Mouse (Mus musculus): ENCODE measurements around the gene Smg6. TPM values are rescaled to one million over a fixed set of nuclear protein-coding genes. Genes with fewer than 3 reads are reported as not detected.
A peak's percentile ranks its signal among the peaks of the same experiment; 100 is the strongest.

The Smg6 gene
- polyA plus RNA-seq, 1 experiment from 2014 or later, result 21.0 TPM

DNA sequence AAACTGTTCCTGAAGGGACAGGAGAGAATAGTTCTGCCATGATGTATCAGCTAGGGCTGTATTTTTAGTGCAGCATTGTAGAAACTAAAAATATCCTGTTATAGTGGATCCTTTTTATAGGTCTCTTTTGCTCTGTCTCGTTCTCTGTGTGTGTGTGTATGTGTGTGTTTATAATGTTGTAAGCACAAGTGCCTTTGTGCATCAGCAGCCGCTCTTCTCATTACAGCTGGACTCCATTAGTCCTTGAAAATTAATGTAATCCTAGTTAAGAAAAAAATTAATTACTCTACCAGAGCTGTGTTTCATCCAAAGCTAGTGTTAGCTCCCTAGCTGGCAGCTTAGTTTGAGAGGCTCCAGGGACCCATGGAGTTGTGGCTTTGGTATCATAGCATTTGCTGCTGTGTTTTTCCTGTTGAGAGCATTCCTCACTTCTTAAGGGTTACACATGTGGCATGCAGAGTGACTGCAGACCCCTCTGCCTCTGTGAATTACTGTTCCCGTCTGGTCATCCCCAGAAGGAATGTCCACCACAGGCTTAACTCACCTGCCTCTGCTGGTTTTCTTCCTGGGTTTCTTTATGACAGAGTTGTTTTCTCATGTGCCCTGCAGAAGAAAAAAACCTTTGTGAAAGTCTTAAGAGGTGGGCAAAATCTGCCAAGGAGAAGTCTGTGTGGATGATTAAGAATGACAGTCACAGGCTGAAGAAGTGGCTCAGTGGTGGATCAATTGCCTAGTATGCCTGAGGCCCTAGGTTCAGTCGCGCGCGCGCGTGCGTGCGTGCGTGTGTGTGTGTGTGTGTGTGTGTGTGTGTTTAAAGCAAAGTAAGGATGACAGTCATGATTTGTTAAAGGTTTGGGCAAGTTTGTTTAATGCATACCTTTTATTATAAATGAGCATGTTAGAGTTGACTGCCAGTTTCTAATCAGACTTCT is 88.4 kb downstream of the Smg6 start:
- Histone ChIP-seq H3K4me1 (peaks cover 57% of the 10 kb centered on the region), H3K4me3 (no peak overlapping the region), H3K9me3 (no peaks in the 10 kb centered on the region), H3K27me3 (replicated peaks; ENCODE audit: low read depth, poor library complexity, severe bottlenecking) (no peaks in the 10 kb centered on the region), H3K27ac (replicated peaks) (peak overlapping the region; percentile 76), H3K36me3 (replicated peaks) (no peaks in the 10 kb centered on the region)
- 59% methylated on average over 12 of the region's 12 CpGs for WGBS
- DNase-seq (ENCODE audit: low spot score), result peak; percentile 50

DNA sequence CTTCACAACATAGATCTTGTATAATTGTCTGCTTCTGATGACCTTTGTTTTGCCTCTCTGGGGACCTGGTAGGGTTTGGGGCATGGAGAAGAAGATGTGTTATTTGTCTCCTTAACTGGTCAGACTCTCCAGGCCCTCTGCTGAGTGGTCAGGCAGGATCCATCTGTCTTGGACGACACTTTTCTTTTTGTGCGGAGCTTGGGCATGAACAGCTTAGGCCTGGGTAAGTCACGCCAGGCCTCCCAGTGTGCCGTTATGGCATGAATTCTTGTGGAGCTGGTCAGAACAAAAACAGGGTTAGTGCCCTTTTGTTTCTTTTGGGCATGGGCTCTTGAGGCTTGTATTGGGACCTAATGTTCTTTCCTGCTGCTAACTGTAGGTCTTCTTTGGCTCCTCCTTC is 89.2 kb downstream of the Smg6 start:
- peak overlapping the region; percentile 76; the same call in 1 of the 2 replicates for H3K27ac ChIP-seq (replicated peaks)

GRCm38 (mm10) chr11:75015453-75015871 is 89.8 kb downstream of the Smg6 start:
- DNase-seq (ENCODE audit: low spot score), result no peak

More for the DNA sequence above, 89.2 kb downstream of the Smg6 start:
- Histone ChIP-seq H3K9me3 (no peaks in the 10 kb centered on the region), H3K27me3 (replicated peaks; ENCODE audit: low read depth, poor library complexity, severe bottlenecking) (no peaks in the 10 kb centered on the region), H3K36me3 (replicated peaks) (no peaks in the 10 kb centered on the region), H3K4me3 (no peak overlapping the region), H3K4me1 (peaks cover 57% of the 10 kb centered on the region)
- 64% methylated on average over 4 of the region's 4 CpGs for WGBS
- DNase-seq (ENCODE audit: low spot score), result no peak

DNA sequence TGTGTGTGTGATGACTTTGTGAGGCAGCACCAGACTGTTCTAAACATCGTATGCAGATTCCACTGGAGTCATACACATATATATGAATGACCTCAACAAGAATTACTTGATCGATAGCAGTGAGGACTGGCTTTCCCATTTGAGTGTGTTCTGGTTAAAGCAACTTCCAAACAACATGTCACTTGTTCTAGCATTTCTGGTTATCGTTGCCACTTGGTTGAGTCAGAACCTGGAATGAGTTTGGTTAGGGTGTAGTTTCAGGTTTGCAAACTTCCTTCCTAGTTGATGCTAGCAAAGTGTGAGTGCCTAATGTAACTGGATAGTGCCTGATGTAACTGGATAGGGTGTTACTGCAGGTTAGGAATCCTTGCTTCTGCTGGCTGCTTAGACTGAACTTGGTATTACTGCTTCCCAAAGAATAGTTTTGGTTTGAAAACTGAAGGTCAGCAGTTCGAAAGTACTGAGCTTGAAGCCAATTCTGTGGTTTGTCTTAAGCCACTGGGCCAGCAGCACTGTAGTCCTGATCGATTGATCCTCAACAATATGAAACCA is 90.8 kb downstream of the Smg6 start:
- Histone ChIP-seq H3K36me3 (replicated peaks) (0 out of 2 replicates have a peak, but pooled peaks cover 2% of the 10 kb centered on the region), H3K9me3 (no peaks in the 10 kb centered on the region), H3K4me3 (no peak overlapping the region), H3K4me1 (peaks cover 57% of the 10 kb centered on the region), H3K27ac (replicated peaks) (no peak overlapping the region), H3K27me3 (replicated peaks; ENCODE audit: low read depth, poor library complexity, severe bottlenecking) (no peaks in the 10 kb centered on the region)
- 83% methylated on average over 5 of the region's 5 CpGs for WGBS
- peak; percentile 9 for DNase-seq (ENCODE audit: low spot score)

More at GRCm38 (mm10) chr11:75015453-75015871, 89.8 kb downstream of the Smg6 start:
- Histone ChIP-seq H3K27me3 (replicated peaks; ENCODE audit: low read depth, poor library complexity, severe bottlenecking) (no peaks in the 10 kb centered on the region), H3K27ac (replicated peaks) (peak overlapping the region; percentile 8; the same call in 1 of the 2 replicates), H3K36me3 (replicated peaks) (0 out of 2 replicates have a peak, but pooled peaks cover 2% of the 10 kb centered on the region), H3K4me1 (peaks cover 57% of the 10 kb centered on the region), H3K9me3 (no peaks in the 10 kb centered on the region), H3K4me3 (no peak overlapping the region)
- WGBS, result 73% methylated on average over 7 of the region's 7 CpGs

DNA sequence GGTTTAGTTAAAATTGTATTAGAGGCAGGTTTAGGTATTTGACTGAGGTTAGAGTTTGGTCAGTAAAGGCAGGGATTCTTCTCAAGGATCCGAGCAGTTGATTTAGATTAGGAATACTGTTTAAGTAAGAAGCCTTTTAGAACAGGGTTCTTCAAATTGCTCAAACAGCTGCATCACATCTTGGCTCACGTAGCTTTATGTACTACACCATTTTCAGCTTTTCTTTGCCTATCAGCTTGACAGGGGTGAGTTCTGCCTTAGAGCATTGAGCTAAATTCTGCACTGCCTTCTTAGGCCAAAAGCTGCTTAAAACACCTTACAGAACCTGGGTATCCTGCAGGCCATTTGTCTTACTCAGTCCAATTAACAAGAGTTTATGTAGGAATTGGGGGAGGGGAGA is 92.2 kb downstream of the Smg6 start:
- peaks cover 46% of the 10 kb centered on the region for H3K4me1 ChIP-seq
- no peak overlapping the region for H3K27ac ChIP-seq (replicated peaks)
- DNase-seq (ENCODE audit: low spot score), result no peak
- H3K36me3 ChIP-seq (replicated peaks), result 0 out of 2 replicates have a peak, but pooled peaks cover 5% of the 10 kb centered on the region
- no peaks in the 10 kb centered on the region for H3K27me3 ChIP-seq (replicated peaks; ENCODE audit: low read depth, poor library complexity, severe bottlenecking)
- H3K4me3 ChIP-seq, result no peak overlapping the region
- 88% methylated on average over 2 of the region's 2 CpGs for WGBS
- no peaks in the 10 kb centered on the region for H3K9me3 ChIP-seq

DNA sequence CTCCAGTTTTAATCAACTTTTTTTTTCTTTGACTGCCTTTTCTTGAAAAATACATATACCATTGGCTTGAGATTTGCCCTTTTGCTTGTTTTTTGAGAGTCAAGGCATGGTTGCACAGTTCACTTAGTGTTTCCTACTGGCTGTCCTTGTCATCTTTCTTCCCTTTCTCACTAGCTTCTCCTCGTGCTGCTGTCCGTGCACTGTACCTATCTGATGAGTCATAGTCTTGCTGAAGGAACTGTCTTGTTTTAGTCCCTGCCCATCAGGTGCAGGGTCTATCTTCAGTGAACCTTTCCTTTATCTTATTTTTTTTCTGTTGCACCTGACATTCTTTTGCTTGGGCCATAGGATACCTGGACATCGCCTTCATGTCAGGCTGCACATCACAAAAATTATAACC is 101.4 kb downstream of the Smg6 start:
- WGBS, result 90% methylated on average over 3 of the region's 3 CpGs
- no peaks in the 10 kb centered on the region for H3K27me3 ChIP-seq (replicated peaks; ENCODE audit: low read depth, poor library complexity, severe bottlenecking)
- no peak for DNase-seq (ENCODE audit: low spot score)
- H3K36me3 ChIP-seq (replicated peaks), result no peaks in the 10 kb centered on the region
- no peaks in the 10 kb centered on the region for H3K4me1 ChIP-seq
- H3K9me3 ChIP-seq, result no peaks in the 10 kb centered on the region
- H3K27ac ChIP-seq (replicated peaks), result no peak overlapping the region
- H3K4me3 ChIP-seq, result no peak overlapping the region

- H3K27ac ChIP-seq (replicated peaks), result no peak overlapping the region
- H3K4me1 ChIP-seq, result no peaks in the 10 kb centered on the region
- H3K9me3 ChIP-seq, result no peaks in the 10 kb centered on the region
- DNase-seq (ENCODE audit: low spot score), result no peak
- no peaks in the 10 kb centered on the region; the same call in 1 of the 2 replicates for H3K36me3 ChIP-seq (replicated peaks)
- no peak overlapping the region for H3K4me3 ChIP-seq
- H3K27me3 ChIP-seq (replicated peaks; ENCODE audit: low read depth, poor library complexity, severe bottlenecking), result no peaks in the 10 kb centered on the region
- WGBS, result 77% methylated on average over 2 of the region's 2 CpGs
Observed at GRCm38 (mm10) chr11:75027616-75028015, 102.0 kb downstream of the Smg6 start.

GRCm38 (mm10) chr11:75031251-75031650 is 105.6 kb downstream of the Smg6 start:
- Histone ChIP-seq H3K36me3 (replicated peaks) (peaks cover 4% of the 10 kb centered on the region; the same call in 1 of the 2 replicates), H3K9me3 (no peaks in the 10 kb centered on the region), H3K4me3 (no peak overlapping the region), H3K27ac (replicated peaks) (no peak overlapping the region), H3K4me1 (peaks cover 3% of the 10 kb centered on the region; the same call in 1 of the 2 replicates), H3K27me3 (replicated peaks; ENCODE audit: low read depth, poor library complexity, severe bottlenecking) (no peaks in the 10 kb centered on the region)
- WGBS, result 84% methylated on average over 2 of the region's 2 CpGs
- no peak for DNase-seq (ENCODE audit: low spot score)

DNA sequence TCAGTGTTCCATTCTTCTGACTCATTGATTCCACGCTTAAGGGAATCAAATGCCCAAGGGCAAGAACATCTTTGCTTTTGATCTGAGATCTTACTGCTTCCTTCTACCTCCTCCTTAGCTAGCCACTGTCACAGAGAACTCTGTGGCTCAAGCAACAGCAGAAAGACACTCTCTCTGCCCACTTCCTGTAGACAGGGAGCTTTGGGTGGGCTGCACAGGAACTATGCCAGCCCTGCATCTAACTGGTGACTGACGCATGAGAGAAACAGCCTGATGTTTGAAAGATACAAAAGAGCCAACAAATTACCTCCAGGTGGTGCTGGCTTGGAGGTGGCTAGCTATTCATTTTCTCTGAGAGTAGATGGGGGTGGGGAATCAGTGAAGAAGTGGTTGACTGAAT is 107.3 kb downstream of the Smg6 start:
- no peak for DNase-seq (ENCODE audit: low spot score)
- Histone ChIP-seq H3K4me1 (peaks cover 3% of the 10 kb centered on the region; the same call in 1 of the 2 replicates), H3K36me3 (replicated peaks) (peaks cover 4% of the 10 kb centered on the region; the same call in 1 of the 2 replicates), H3K27ac (replicated peaks) (no peak overlapping the region), H3K9me3 (no peaks in the 10 kb centered on the region), H3K4me3 (no peak overlapping the region), H3K27me3 (replicated peaks; ENCODE audit: low read depth, poor library complexity, severe bottlenecking) (no peaks in the 10 kb centered on the region)
- 79% methylated on average over 2 of the region's 2 CpGs for WGBS

- H3K9me3 ChIP-seq, result no peaks in the 10 kb centered on the region
- no peaks in the 10 kb centered on the region for H3K27me3 ChIP-seq (replicated peaks; ENCODE audit: low read depth, poor library complexity, severe bottlenecking)
- peaks cover 7% of the 10 kb centered on the region for H3K36me3 ChIP-seq (replicated peaks)
- no peak overlapping the region for H3K4me3 ChIP-seq
- no peak overlapping the region for H3K27ac ChIP-seq (replicated peaks)
- 91% methylated on average over 5 of the region's 5 CpGs for WGBS
- peaks cover 3% of the 10 kb centered on the region; the same call in 1 of the 2 replicates for H3K4me1 ChIP-seq
- no peak for DNase-seq (ENCODE audit: low spot score)
Observed at GRCm38 (mm10) chr11:75033581-75034067, 108.0 kb downstream of the Smg6 start.

DNA sequence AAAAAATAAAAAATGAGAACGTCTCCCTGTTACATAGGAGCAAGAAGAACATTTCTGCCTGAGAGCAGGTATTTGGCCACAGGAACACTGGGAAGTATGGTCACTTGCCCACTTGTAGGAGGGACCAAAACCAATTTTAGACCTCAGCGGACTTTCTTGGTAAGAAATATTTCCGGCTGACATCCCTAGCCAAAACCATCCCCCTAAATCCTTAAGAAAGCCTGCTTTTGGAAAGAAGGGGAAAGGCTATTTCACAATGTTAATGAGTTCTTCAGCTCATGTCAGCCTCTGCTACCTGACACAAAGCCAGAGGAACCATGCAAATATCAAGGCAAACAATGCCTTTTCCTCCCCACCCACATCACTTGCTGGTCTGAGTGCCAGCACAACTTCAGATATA is 108.5 kb downstream of the Smg6 start:
- DNase-seq (ENCODE audit: low spot score), result no peak
- 93% methylated on average over 3 of the region's 3 CpGs for WGBS
- H3K27ac ChIP-seq (replicated peaks), result no peak overlapping the region

GRCm38 (mm10) chr11:75044333-75044732 is 118.7 kb downstream of the Smg6 start:
- H3K4me1 ChIP-seq, result peaks cover 25% of the 10 kb centered on the region
- H3K27ac ChIP-seq (replicated peaks), result no peak overlapping the region
- no peaks in the 10 kb centered on the region for H3K27me3 ChIP-seq (replicated peaks; ENCODE audit: low read depth, poor library complexity, severe bottlenecking)
- no peak overlapping the region for H3K4me3 ChIP-seq
- peaks cover 72% of the 10 kb centered on the region for H3K36me3 ChIP-seq (replicated peaks)
- no peaks in the 10 kb centered on the region for H3K9me3 ChIP-seq
- 85% methylated on average over 3 of the region's 3 CpGs for WGBS
- no peak for DNase-seq (ENCODE audit: low spot score)

More for the DNA sequence above, 108.5 kb downstream of the Smg6 start:
- H3K9me3 ChIP-seq, result no peaks in the 10 kb centered on the region
- no peaks in the 10 kb centered on the region for H3K27me3 ChIP-seq (replicated peaks; ENCODE audit: low read depth, poor library complexity, severe bottlenecking)
- peaks cover 3% of the 10 kb centered on the region; the same call in 1 of the 2 replicates for H3K4me1 ChIP-seq
- H3K36me3 ChIP-seq (replicated peaks), result peaks cover 12% of the 10 kb centered on the region
- no peak overlapping the region for H3K4me3 ChIP-seq

Measured in embryonic facial prominence, embryonic 10.5 days (tissue).